Mouse (Mus musculus) liver, embryonic 13.5 days (tissue): ENCODE measurements at regions not wholly inside any gene's neighbourhood (a gene's known extent, or its start where the extent isn't known, plus 50 kb on each side); places are given as distances from the start of the nearest gene placed in this dataset.

Experiments used
- ATAC-seq: fragments of 200-750 bp; cut with Nextera tagmentation; 2 replicates; pipeline ENCODE4 v1.8.0; 2017; ENCODE audit warnings: low read depth, mild to moderate bottlenecking, moderate number of reproducible peaks, moderate library complexity
- DNase-seq: peaks from one replicate; pipeline ENCODE4 v3.0.0; 2022
- H3K27ac ChIP-seq: fragments of 300-500 bp; sonication (generic); 2 replicates; pipeline ENCODE4 v1.5.1; 2015; ENCODE audit warnings: moderate library complexity, mild to moderate bottlenecking, inconsistent platforms
- H3K27me3 ChIP-seq: fragments of 300-500 bp; sonication (generic); 2 replicates; pipeline ENCODE4 v1.6.1; 2015; ENCODE audit warnings: mild to moderate bottlenecking, inconsistent platforms
- H3K36me3 ChIP-seq: fragments of 300-500 bp; sonication (generic); 2 replicates; pipeline ENCODE4 v1.6.1; 2015; ENCODE audit warnings: mild to moderate bottlenecking, inconsistent platforms
- H3K4me1 ChIP-seq: fragments of 300-500 bp; sonication (generic); replicated peaks from 2 replicates; pipeline ENCODE4 v1.6.1; 2015; ENCODE audit warnings: inconsistent platforms
- H3K4me2 ChIP-seq: fragments of 300-500 bp; sonication (generic); 2 replicates; pipeline ENCODE4 v1.6.1; 2015; ENCODE audit warnings: inconsistent platforms, mild to moderate bottlenecking, moderate library complexity
- H3K4me3 ChIP-seq: fragments of 300-500 bp; sonication (generic); replicated peaks from 2 replicates; pipeline ENCODE4 v1.5.1; 2015; ENCODE audit warnings: mild to moderate bottlenecking, inconsistent platforms
- H3K9ac ChIP-seq: fragments of 300-500 bp; sonication (generic); 2 replicates; pipeline ENCODE4 v1.6.1; 2015; ENCODE audit warnings: mild to moderate bottlenecking, inconsistent platforms
- H3K9me3 ChIP-seq: fragments of 300-500 bp; sonication (generic); replicated peaks from 2 replicates; pipeline ENCODE4 v1.6.1; 2016; ENCODE audit warnings: inconsistent platforms
- WGBS: fragments of 180-500 bp; shearing (Covaris S2); methylation state at CpG from one replicate; pipeline ENCODE4 v1.1.7; 2015; ENCODE audit not compliant: insufficient replicate concordance; 5-methylcytosine and 5-hydroxymethylcytosine counted together

- Histone ChIP-seq H3K4me3 (no peak overlapping the region), H3K27me3 (no peaks in the 10 kb centered on the region), H3K36me3 (no peaks in the 10 kb centered on the region), H3K27ac (no peak overlapping the region), H3K9me3 (no peaks in the 10 kb centered on the region), H3K9ac (no peak overlapping the region), H3K4me2 (no peak overlapping the region), H3K4me1 (peaks cover 6% of the 10 kb centered on the region; the same call in 1 of the 2 replicates)
- ATAC-seq (0 out of 2 replicates have a peak, but pooled peaks have one; percentile 29), DNase-seq (peak; percentile 17)
- 11% methylated on average over 13 of the region's 13 CpGs for WGBS
These were observed 54.0 kb upstream of the Ets2 start for GRCm38 (mm10) chr16:95647854-95648253.

- Histone ChIP-seq H3K4me3 (no peak overlapping the region), H3K9ac (no peak overlapping the region), H3K27me3 (no peaks in the 10 kb centered on the region), H3K27ac (no peak overlapping the region), H3K4me1 (peaks cover 3% of the 10 kb centered on the region; the same call in 1 of the 2 replicates), H3K4me2 (no peak overlapping the region), H3K9me3 (no peaks in the 10 kb centered on the region), H3K36me3 (no peaks in the 10 kb centered on the region)
- WGBS: 66% methylated on average over 15 of the region's 15 CpGs
- ATAC-seq: no peak
- DNase-seq: no peak
These were observed 56.6 kb upstream of the Erg start for GRCm38 (mm10) chr16:95642784-95643590.

- H3K36me3 ChIP-seq: no peaks in the 10 kb centered on the region
- no peaks in the 10 kb centered on the region for H3K9me3 ChIP-seq
- no peaks in the 10 kb centered on the region for H3K27me3 ChIP-seq
- no peak overlapping the region for H3K9ac ChIP-seq
- no peak for ATAC-seq
- 0 out of 2 replicates have a peak, but pooled peaks cover 3% of the 10 kb centered on the region for H3K4me1 ChIP-seq
- no peak overlapping the region for H3K27ac ChIP-seq
- 43% methylated on average over 3 of the region's 3 CpGs for WGBS
- H3K4me3 ChIP-seq: no peak overlapping the region
- no peak for DNase-seq
- H3K4me2 ChIP-seq: no peak overlapping the region
These were observed 54.3 kb upstream of the Erg start for GRCm38 (mm10) chr16:95640670-95641069.

- Histone ChIP-seq H3K9ac (no peak overlapping the region), H3K4me3 (no peak overlapping the region), H3K36me3 (no peaks in the 10 kb centered on the region), H3K27me3 (no peaks in the 10 kb centered on the region), H3K4me2 (no peak overlapping the region), H3K27ac (no peak overlapping the region), H3K4me1 (0 out of 2 replicates have a peak, but pooled peaks cover 3% of the 10 kb centered on the region), H3K9me3 (no peaks in the 10 kb centered on the region)
- 62% methylated on average over 3 of the region's 3 CpGs for WGBS
- no peak for DNase-seq
- ATAC-seq: no peak
These were observed 53.3 kb upstream of the Erg start for GRCm38 (mm10) chr16:95639677-95640076.

GRCm38 (mm10) chr16:95637850-95638249, 51.5 kb upstream of the Erg start:
- no peak overlapping the region for H3K4me3 ChIP-seq
- no peaks in the 10 kb centered on the region for H3K27me3 ChIP-seq
- H3K27ac ChIP-seq: no peak overlapping the region
- ATAC-seq (no peak), DNase-seq (no peak)
- H3K4me1 ChIP-seq: no peaks in the 10 kb centered on the region
- H3K36me3 ChIP-seq: no peaks in the 10 kb centered on the region
- no peak overlapping the region for H3K9ac ChIP-seq
- no peaks in the 10 kb centered on the region for H3K9me3 ChIP-seq
- WGBS: 45% methylated on average over 7 of the region's 7 CpGs
- no peak overlapping the region for H3K4me2 ChIP-seq

- ATAC-seq: peak; percentile 23; the same call in 1 of the 2 replicates
- 51% methylated on average over 7 of the region's 7 CpGs for WGBS
- Histone ChIP-seq H3K27ac (no peak overlapping the region), H3K4me1 (no peaks in the 10 kb centered on the region), H3K9me3 (no peaks in the 10 kb centered on the region), H3K4me3 (no peak overlapping the region), H3K9ac (no peak overlapping the region), H3K27me3 (no peaks in the 10 kb centered on the region), H3K36me3 (no peaks in the 10 kb centered on the region), H3K4me2 (no peak overlapping the region)
- DNase-seq: no peak
These were observed 50.2 kb upstream of the Erg start for GRCm38 (mm10) chr16:95636615-95637014.
